Mouse (Mus musculus) large intestine, adult 2 months (tissue): ENCODE results near the gene Alg14. TPM values are rescaled to one million over a fixed set of nuclear protein-coding genes. Genes with fewer than 3 reads are reported as not detected.
A peak's percentile ranks its signal among the peaks of the same experiment; 100 is the strongest.

ENCODE experiments used
- DNase-seq: peaks from one replicate; pipeline ENCODE4 v3.0.0-alpha.2; 2012; ENCODE audit warnings: low read depth, low spot score
- WGBS: fragments of 180-500 bp; shearing (Covaris S2); methylation state at CpG from one replicate; pipeline ENCODE4 v1.1.7; 2018; 5-methylcytosine and 5-hydroxymethylcytosine counted together
- polyA plus RNA-seq: library from polyadenylated mRNA; depleted of rRNA; stranded (reverse); fragments of >200 nt; gene quantifications from 2 replicates; pipeline ENCODE4 v1.2.3, GENCODE M21; 2012

The Alg14 gene
- polyA plus RNA-seq, 1 experiment, result 15.2 TPM

GRCm38 (mm10) chr3:121323371-121323770, 31.8 kb downstream of the Alg14 start:
- 99% methylated on average over 15 of the region's 15 CpGs for WGBS

GRCm38 (mm10) chr3:121327406-121327805, 35.8 kb downstream of the Alg14 start:
- DNase-seq, result no peak
- 79% methylated on average over 5 of the region's 5 CpGs for WGBS

More at GRCm38 (mm10) chr3:121323371-121323770, 31.8 kb downstream of the Alg14 start:
- DNase-seq, result no peak

GRCm38 (mm10) chr3:121329647-121330046, 38.1 kb downstream of the Alg14 start:
- WGBS, result 63% methylated on average over 10 of the region's 10 CpGs
- DNase-seq, result no peak

- DNase-seq, result no peak
- WGBS, result 61% methylated on average over 7 of the region's 7 CpGs
Measured at GRCm38 (mm10) chr3:121330244-121330646, 38.7 kb downstream of the Alg14 start.

GRCm38 (mm10) chr3:121336234-121336890, 44.8 kb downstream of the Alg14 start:
- DNase-seq, result no peak
- WGBS, result 85% methylated on average over 6 of the region's 6 CpGs

- no peak for DNase-seq
- WGBS, result 61% methylated on average over 2 of the region's 2 CpGs
Measured at GRCm38 (mm10) chr3:121338687-121339086, 47.1 kb downstream of the Alg14 start.

GRCm38 (mm10) chr3:121340321-121340761, 48.8 kb downstream of the Alg14 start:
- WGBS, result 32% methylated on average over 7 of the region's 7 CpGs
- no peak for DNase-seq

- DNase-seq, result no peak
Measured at GRCm38 (mm10) chr3:121343224-121343623, 51.7 kb downstream of the Alg14 start.

GRCm38 (mm10) chr3:121344056-121344945, 52.7 kb downstream of the Alg14 start:
- no peak for DNase-seq
- WGBS, result 58% methylated on average over 8 of the region's 8 CpGs

More at GRCm38 (mm10) chr3:121343224-121343623, 51.7 kb downstream of the Alg14 start:
- WGBS, result 88% methylated on average over 7 of the region's 7 CpGs

GRCm38 (mm10) chr3:121344951-121345642, 53.5 kb downstream of the Alg14 start:
- no peak for DNase-seq
- WGBS, result 39% methylated on average over 11 of the region's 11 CpGs

GRCm38 (mm10) chr3:121345643-121346000, 54.0 kb downstream of the Alg14 start:
- WGBS, result 35% methylated on average over 6 of the region's 6 CpGs
- DNase-seq, result peak; percentile 37

GRCm38 (mm10) chr3:121346507-121347267, 55.1 kb downstream of the Alg14 start:
- DNase-seq, result no peak

GRCm38 (mm10) chr3:121348792-121349191, 57.2 kb downstream of the Alg14 start:
- 85% methylated on average over 6 of the region's 6 CpGs for WGBS
- no peak for DNase-seq

More at GRCm38 (mm10) chr3:121346507-121347267, 55.1 kb downstream of the Alg14 start:
- WGBS, result 54% methylated on average over 12 of the region's 12 CpGs

- 82% methylated on average over 33 of the region's 33 CpGs for WGBS
- no peak for DNase-seq
Measured at GRCm38 (mm10) chr3:121349334-121350169, 58.0 kb downstream of the Alg14 start.

GRCm38 (mm10) chr3:121351257-121351656, 59.7 kb downstream of the Alg14 start:
- no peak for DNase-seq
- WGBS, result 71% methylated on average over 6 of the region's 6 CpGs

GRCm38 (mm10) chr3:121354281-121354680, 62.7 kb downstream of the Alg14 start:
- DNase-seq, result no peak
- 87% methylated on average over 9 of the region's 9 CpGs for WGBS

GRCm38 (mm10) chr3:121354861-121355470, 63.4 kb downstream of the Alg14 start:
- WGBS, result 81% methylated on average over 18 of the region's 18 CpGs
- DNase-seq, result no peak

- no peak for DNase-seq
- 88% methylated on average over 9 of the region's 9 CpGs for WGBS
Measured at GRCm38 (mm10) chr3:121355569-121355968, 64.0 kb downstream of the Alg14 start.
